Mouse (Mus musculus) hindbrain, embryonic 11.5 days (tissue): ENCODE data around the gene Gm49380. TPM values are rescaled to one million over a fixed set of nuclear protein-coding genes. Genes with fewer than 3 reads are reported as not detected.

Experiments used
- ATAC-seq: fragments of 200-750 bp; cut with Nextera tagmentation; 2 replicates; pipeline ENCODE4 v1.8.0; 2017; ENCODE audit warnings: mild to moderate bottlenecking, moderate TSS enrichment, moderate library complexity; ENCODE audit not compliant: low FRiP score
- DNase-seq: peaks from one replicate; pipeline ENCODE4 v3.0.0-alpha.2; 2015; ENCODE audit warnings: low spot score
- H3K27ac ChIP-seq: fragments of 300-500 bp; sonication (generic); 2 replicates; pipeline ENCODE4 v1.5.1; 2014; ENCODE audit warnings: mild to moderate bottlenecking, low read depth, low read length
- H3K27me3 ChIP-seq: fragments of 300-500 bp; sonication (generic); 2 replicates; pipeline ENCODE4 v1.6.1; 2014; ENCODE audit warnings: mild to moderate bottlenecking, low read length, moderate library complexity, mixed read lengths; ENCODE audit not compliant: control insufficient read depth, insufficient read depth
- H3K36me3 ChIP-seq: fragments of 300-500 bp; sonication (generic); 2 replicates; pipeline ENCODE4 v1.6.1; 2014; ENCODE audit warnings: mild to moderate bottlenecking, low read length, moderate library complexity, mixed read lengths; ENCODE audit not compliant: control insufficient read depth, insufficient read depth
- H3K4me1 ChIP-seq: fragments of 300-500 bp; sonication (generic); replicated peaks from 2 replicates; pipeline ENCODE4 v1.6.1; 2014; ENCODE audit warnings: low read length, mixed read lengths; ENCODE audit not compliant: control insufficient read depth, insufficient read depth
- H3K4me2 ChIP-seq: fragments of 300-500 bp; sonication (generic); replicated peaks from 2 replicates; pipeline ENCODE4 v1.6.1; 2014; ENCODE audit warnings: mild to moderate bottlenecking, low read depth, low read length
- H3K4me3 ChIP-seq: fragments of 300-500 bp; sonication (generic); 2 replicates; pipeline ENCODE4 v1.5.1; 2014; ENCODE audit warnings: low read depth, low read length
- H3K9ac ChIP-seq: fragments of 300-500 bp; sonication (generic); 2 replicates; pipeline ENCODE4 v1.6.1; 2014; ENCODE audit warnings: low read depth, low read length
- H3K9me3 ChIP-seq: fragments of 300-500 bp; sonication (generic); 2 replicates; pipeline ENCODE4 v1.6.1; 2016; ENCODE audit warnings: low read length; ENCODE audit not compliant: control insufficient read depth
- WGBS: fragments of 180-500 bp; shearing (Covaris S2); extraction: QIAGEN DNeasy Blood & Tissue Kit; methylation state at CpG from one replicate; pipeline ENCODE4 v1.1.7; 2014; 5-methylcytosine and 5-hydroxymethylcytosine counted together
- polyA plus RNA-seq: library from polyadenylated mRNA; unstranded; fragments of >200 nt; fragmentation: Nextera tagmentation; extraction: Ambion mirVana; gene quantifications from 2 replicates; pipeline ENCODE4 v1.2.1, GENCODE M21; 2014

The Gm49380 gene
- polyA plus RNA-seq, 1 experiment from 2014 or later = 0.29 TPM

DNA sequence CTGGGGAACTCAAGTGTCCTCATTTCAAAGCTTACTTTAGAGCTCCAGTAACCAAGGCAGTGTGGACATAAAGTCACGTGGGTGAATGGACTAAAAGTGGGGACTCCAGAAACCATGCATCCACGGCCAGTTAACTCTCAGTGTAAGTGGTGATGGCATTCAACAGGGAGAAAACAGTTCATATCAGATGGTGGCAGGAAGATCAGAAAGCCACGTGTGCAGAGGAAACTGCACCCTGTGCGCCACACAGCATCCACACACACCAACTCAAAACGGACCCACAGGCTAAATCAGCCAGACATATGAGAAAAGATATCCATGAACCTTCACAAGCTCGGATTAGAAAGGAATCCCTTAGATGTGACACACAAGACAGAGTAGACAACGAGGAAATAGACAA is 93.3 kb downstream of the Gm49380 start:
- no peak overlapping the region for H3K4me2 ChIP-seq
- H3K9me3 ChIP-seq = no peaks in the 10 kb centered on the region
- ATAC-seq (no peak), DNase-seq (no peak)
- WGBS = 90% methylated on average over 7 of the region's 7 CpGs
- H3K36me3 ChIP-seq = no peaks in the 10 kb centered on the region
- H3K4me1 ChIP-seq = no peaks in the 10 kb centered on the region
- H3K27me3 ChIP-seq = no peaks in the 10 kb centered on the region
- H3K9ac ChIP-seq = no peak overlapping the region
- H3K4me3 ChIP-seq = no peak overlapping the region
- H3K27ac ChIP-seq = no peak overlapping the region

DNA sequence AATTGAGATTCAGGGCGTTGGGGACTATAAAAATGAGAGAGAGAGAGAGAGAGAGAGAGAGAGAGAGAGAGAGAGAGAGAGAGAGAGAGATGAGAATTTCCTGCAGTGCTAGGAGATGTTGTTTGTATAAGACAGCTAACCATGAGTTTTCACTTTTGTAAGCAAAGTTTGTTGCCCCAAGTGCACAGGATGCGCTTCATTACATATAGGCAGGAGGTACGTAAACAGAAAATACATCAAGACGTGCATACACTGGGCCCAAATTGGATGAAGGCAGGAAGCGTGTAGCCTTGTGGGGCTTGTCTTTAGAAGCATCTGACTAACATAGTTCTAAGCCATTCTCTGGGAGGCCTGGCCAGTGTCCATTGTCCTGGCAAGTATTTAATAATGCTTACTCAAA is 95.5 kb downstream of the Gm49380 start:
- H3K4me3 ChIP-seq = no peak overlapping the region
- H3K9ac ChIP-seq = no peak overlapping the region
- DNase-seq = no peak
- ATAC-seq = no peak
- WGBS = 82% methylated on average over 5 of the region's 5 CpGs
- H3K27ac ChIP-seq = no peak overlapping the region
- no peak overlapping the region for H3K4me2 ChIP-seq
- no peaks in the 10 kb centered on the region for H3K4me1 ChIP-seq
- H3K36me3 ChIP-seq = no peaks in the 10 kb centered on the region
- H3K27me3 ChIP-seq = no peaks in the 10 kb centered on the region
- H3K9me3 ChIP-seq = no peaks in the 10 kb centered on the region

Other genes starting within 250 kb of the Gm49380 start
- 0.31 and 0.35 TPM in 2 replicates for gene Thy1, start 70.1 kb downstream of the Gm49380 start, polyA plus RNA-seq
- 11.4 and 13.9 TPM in 2 replicates for gene Usp2, start 46.5 kb downstream of the Gm49380 start, polyA plus RNA-seq
- gene Mfrp, start 11.8 kb downstream of the Gm49380 start, polyA plus RNA-seq = 0.10 and 0.23 TPM in 2 replicates
- gene C1qtnf5, start 6.3 kb downstream of the Gm49380 start, polyA plus RNA-seq = 0.82 and 1.2 TPM in 2 replicates
- gene Rnf26, start within 50 bp of the Gm49380 start, polyA plus RNA-seq = 43.7 and 51.8 TPM in 2 replicates
- 13.0 and 14.3 TPM in 2 replicates for gene Mcam, start 21.0 kb upstream of the Gm49380 start, polyA plus RNA-seq
- gene Cbl, start 120.5 kb upstream of the Gm49380 start, polyA plus RNA-seq = 22.7 and 24.7 TPM in 2 replicates
- not detected in 2 replicates for gene Ccdc153, start 127.2 kb upstream of the Gm49380 start, polyA plus RNA-seq
- gene Pdzd3, start 138.0 kb upstream of the Gm49380 start, polyA plus RNA-seq = 0.13 TPM in 1 of 2 replicates, not detected in the other
- gene Nlrx1, start 155.1 kb upstream of the Gm49380 start, polyA plus RNA-seq = 1.9 and 2.9 TPM in 2 replicates
- 2.9 and 5.7 TPM in 2 replicates for gene Abcg4, start 175.1 kb upstream of the Gm49380 start, polyA plus RNA-seq
- gene Hinfp, start 192.2 kb upstream of the Gm49380 start, polyA plus RNA-seq = 23.1 and 23.2 TPM in 2 replicates
- gene C2cd2l, start 206.8 kb upstream of the Gm49380 start, polyA plus RNA-seq = 10.1 and 11.4 TPM in 2 replicates
- 47.7 and 51.6 TPM in 2 replicates for gene Dpagt1, start 212.5 kb upstream of the Gm49380 start, polyA plus RNA-seq
- gene H2afx, start 221.2 kb upstream of the Gm49380 start, polyA plus RNA-seq = 340 and 346 TPM in 2 replicates
- gene Hmbs, start 230.7 kb upstream of the Gm49380 start, polyA plus RNA-seq = 134 and 151 TPM in 2 replicates
- 23.4 and 31.5 TPM in 2 replicates for gene Vps11, start 248.2 kb upstream of the Gm49380 start, polyA plus RNA-seq